Mouse (Mus musculus) intestine, postnatal 0 days (tissue): ENCODE measurements around the gene Bcr. TPM values are rescaled to one million over a fixed set of nuclear protein-coding genes. Genes with fewer than 3 reads are reported as not detected.

Source experiments
- ATAC-seq: fragments of 200-750 bp; cut with Nextera tagmentation; 2 replicates; pipeline ENCODE4 v1.8.0; 2017; ENCODE audit warnings: mild to moderate bottlenecking, moderate TSS enrichment, moderate library complexity
- H3K27ac ChIP-seq: fragments of 300-500 bp; sonication (generic); 2 replicates; pipeline ENCODE4 v1.5.1; 2014; ENCODE audit warnings: mild to moderate bottlenecking, low read depth, low read length, moderate library complexity
- H3K27me3 ChIP-seq: fragments of 300-500 bp; sonication (generic); replicated peaks from 2 replicates; pipeline ENCODE4 v1.6.1; 2014; ENCODE audit warnings: low read length, mixed read lengths; ENCODE audit not compliant: control insufficient read depth, insufficient read depth
- H3K36me3 ChIP-seq: fragments of 300-500 bp; sonication (generic); 2 replicates; pipeline ENCODE4 v1.6.1; 2014; ENCODE audit warnings: mild to moderate bottlenecking, moderate library complexity; ENCODE audit not compliant: control insufficient read depth, insufficient read depth
- H3K4me1 ChIP-seq: fragments of 300-500 bp; sonication (generic); replicated peaks from 2 replicates; pipeline ENCODE4 v1.6.1; 2014; ENCODE audit warnings: antibody characterized with exemption, low read length, mixed read lengths; ENCODE audit not compliant: control insufficient read depth, insufficient read depth
- H3K4me2 ChIP-seq: fragments of 300-500 bp; sonication (generic); replicated peaks from 2 replicates; pipeline ENCODE4 v1.6.1; 2014; ENCODE audit warnings: low read depth, mild to moderate bottlenecking, moderate library complexity
- H3K4me3 ChIP-seq: fragments of 300-500 bp; sonication (generic); 2 replicates; pipeline ENCODE4 v1.5.1; 2014; ENCODE audit warnings: low read depth, low read length
- H3K9ac ChIP-seq: fragments of 300-500 bp; sonication (generic); 2 replicates; pipeline ENCODE4 v1.6.1; 2014; ENCODE audit warnings: mild to moderate bottlenecking, low read depth, low read length
- H3K9me3 ChIP-seq: fragments of 300-500 bp; sonication (generic); 2 replicates; pipeline ENCODE4 v1.6.1; 2016; ENCODE audit warnings: mixed run types; ENCODE audit not compliant: control insufficient read depth
- CTCF ChIP-seq: sonication (generic); IDR thresholded peaks from 2 replicates; pipeline ENCODE4 v1.5.1; 2016; ENCODE audit warnings: low read depth, mild to moderate bottlenecking, control low read depth, antibody characterized with exemption, moderate library complexity
- WGBS: fragments of 180-500 bp; shearing (Covaris S2); extraction: QIAGEN DNeasy Blood & Tissue Kit; methylation state at CpG from one replicate; pipeline ENCODE4 v1.1.7; 2014; 5-methylcytosine and 5-hydroxymethylcytosine counted together
- polyA plus RNA-seq: library from polyadenylated mRNA; unstranded; fragments of >200 nt; fragmentation: Nextera tagmentation; extraction: Ambion mirVana; gene quantifications from 2 replicates; pipeline ENCODE4 v1.2.1, GENCODE M21; 2015

The Bcr gene
- polyA plus RNA-seq, 1 experiment from 2014 or later, result 26.7 TPM

- TF ChIP-seq CTCF, result no peak
- Histone ChIP-seq H3K36me3 (peaks cover 46% of the 10 kb centered on the region), H3K4me1 (no peaks in the 10 kb centered on the region; the same call in 1 of the 2 replicates), H3K4me3 (no peak overlapping the region), H3K9ac (no peak overlapping the region), H3K27me3 (no peaks in the 10 kb centered on the region), H3K9me3 (no peaks in the 10 kb centered on the region), H3K4me2 (no peak overlapping the region), H3K27ac (no peak overlapping the region)
- WGBS, result 90% methylated on average over 9 of the region's 9 CpGs
- no peak for ATAC-seq
These were observed 124.4 kb downstream of the Bcr start for GRCm38 (mm10) chr10:75184826-75185225.

- peaks cover 29% of the 10 kb centered on the region for H3K36me3 ChIP-seq
- 44% methylated on average over 6 of the region's 6 CpGs for WGBS
- H3K9me3 ChIP-seq, result no peaks in the 10 kb centered on the region
- H3K9ac ChIP-seq, result no peak overlapping the region
- H3K4me2 ChIP-seq, result no peak overlapping the region
- no peak for ATAC-seq
- TF ChIP-seq CTCF, result no peak
- H3K4me3 ChIP-seq, result no peak overlapping the region
- no peaks in the 10 kb centered on the region for H3K27me3 ChIP-seq
- no peak overlapping the region for H3K27ac ChIP-seq
- no peaks in the 10 kb centered on the region; the same call in 1 of the 2 replicates for H3K4me1 ChIP-seq
These were observed 126.2 kb downstream of the Bcr start for GRCm38 (mm10) chr10:75186551-75186950.

- Histone ChIP-seq H3K27me3 (no peaks in the 10 kb centered on the region), H3K36me3 (peaks cover 20% of the 10 kb centered on the region; the same call in 1 of the 2 replicates), H3K4me2 (no peak overlapping the region), H3K9ac (no peak overlapping the region), H3K9me3 (no peaks in the 10 kb centered on the region), H3K4me3 (no peak overlapping the region), H3K4me1 (no peaks in the 10 kb centered on the region; the same call in 1 of the 2 replicates), H3K27ac (no peak overlapping the region)
- ATAC-seq, result no peak
- no peak for TF ChIP-seq CTCF
- WGBS, result 61% methylated on average over 8 of the region's 8 CpGs
These were observed 127.1 kb downstream of the Bcr start for GRCm38 (mm10) chr10:75187366-75188056.

- H3K9me3 ChIP-seq, result no peaks in the 10 kb centered on the region
- H3K27ac ChIP-seq, result no peak overlapping the region
- 63% methylated on average over 7 of the region's 7 CpGs for WGBS
- H3K27me3 ChIP-seq, result no peaks in the 10 kb centered on the region
- H3K4me3 ChIP-seq, result no peak overlapping the region
- ATAC-seq, result no peak
- no peaks in the 10 kb centered on the region; the same call in 1 of the 2 replicates for H3K4me1 ChIP-seq
- no peaks in the 10 kb centered on the region for H3K36me3 ChIP-seq
- peak; percentile 53 for TF ChIP-seq CTCF
- H3K4me2 ChIP-seq, result no peak overlapping the region
- no peak overlapping the region for H3K9ac ChIP-seq
These were observed 131.3 kb downstream of the Bcr start for GRCm38 (mm10) chr10:75191647-75192046.

DNA sequence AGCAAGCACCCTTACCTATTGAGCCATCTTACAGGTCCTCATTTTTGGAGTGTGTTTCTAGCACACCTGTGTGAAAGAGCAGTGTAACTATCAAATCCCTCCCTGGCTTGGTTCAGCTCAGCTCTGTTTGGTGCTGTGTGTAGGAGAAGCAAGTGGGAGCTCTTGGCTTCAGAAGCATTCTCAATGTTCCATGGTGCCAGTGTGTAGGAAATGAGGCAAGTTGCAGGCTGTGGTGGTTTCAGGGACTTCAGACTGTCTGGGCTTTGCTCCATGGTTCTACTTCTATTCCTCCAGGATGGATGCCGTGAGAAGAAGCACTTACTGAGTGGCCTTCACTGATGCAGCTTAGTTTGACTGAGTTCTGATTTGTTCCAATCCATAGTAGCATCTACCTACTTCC, 137.4 kb downstream of the Bcr start:
- Histone ChIP-seq H3K36me3 (no peaks in the 10 kb centered on the region), H3K4me3 (no peak overlapping the region), H3K9me3 (no peaks in the 10 kb centered on the region), H3K4me2 (no peak overlapping the region), H3K4me1 (no peaks in the 10 kb centered on the region), H3K9ac (no peak overlapping the region), H3K27me3 (no peaks in the 10 kb centered on the region), H3K27ac (no peak overlapping the region)
- WGBS, result 85% methylated on average over 1 of the region's 1 CpGs
- ATAC-seq, result no peak
- no peak for TF ChIP-seq CTCF

DNA sequence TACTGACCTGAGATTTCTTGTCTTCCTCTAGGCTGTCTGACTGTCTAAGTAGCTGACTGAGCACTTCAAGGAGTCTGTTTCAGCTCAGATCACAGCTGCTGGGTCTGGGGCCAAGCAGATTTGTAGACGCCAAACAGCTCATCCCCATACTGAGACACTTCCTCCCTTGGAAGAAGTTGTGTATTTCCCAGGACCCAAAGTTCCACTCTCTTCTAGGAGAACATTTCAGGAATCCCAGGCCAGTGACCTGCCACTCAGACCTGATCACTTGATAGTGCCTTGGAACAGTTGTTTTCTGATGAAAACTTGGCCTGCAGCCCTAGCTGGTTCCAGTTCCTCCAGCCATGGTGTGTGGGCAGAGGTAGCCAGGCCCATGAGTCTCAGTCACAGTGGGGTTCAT, 140.3 kb downstream of the Bcr start:
- ATAC-seq, result no peak

More for the DNA sequence above, 140.3 kb downstream of the Bcr start:
- Histone ChIP-seq H3K9ac (no peak overlapping the region), H3K4me2 (no peak overlapping the region), H3K9me3 (no peaks in the 10 kb centered on the region), H3K4me3 (no peak overlapping the region), H3K4me1 (no peaks in the 10 kb centered on the region), H3K36me3 (no peaks in the 10 kb centered on the region), H3K27ac (no peak overlapping the region), H3K27me3 (no peaks in the 10 kb centered on the region)
- 69% methylated on average over 1 of the region's 1 CpGs for WGBS
- no peak for TF ChIP-seq CTCF
